Mouse (Mus musculus): Measurements from ENCODE around the gene Klf16.

- no peak for TF ChIP-seq TAL1 (IDR thresholded peaks at IDR 0.05; ENCODE audit: low read length)
- no peak for TF ChIP-seq GATA1 (IDR thresholded peaks at IDR 0.05; ENCODE audit: low read length)
Observed at GRCm38 (mm10) chr10:80586407-80587304, 9.5 kb upstream of the Klf16 start.

All from erythroblast, embryonic 14.5 days (primary cell).